ENCODE assay signal across 8 mouse cellular contexts in genomic region chr11:78551059-78551398, GRCm38 (mm10). TPM values are rescaled to one million over a fixed set of nuclear protein-coding genes. Genes with fewer than 3 reads are reported as not detected.
A peak's percentile ranks its signal among the peaks of the same experiment; 100 is the strongest.
DNase-seq lines count a peak whose midpoint lies in the region; ATAC-seq and TF ChIP-seq lines count a peak whose summit lies in the region.

No protein-coding gene starts in this region.

- peak overlapping the region; percentile 74 for H3K4me2 ChIP-seq in embryonic facial prominence, embryonic 13.5 days
- peak overlapping the region; percentile 72 for H3K4me2 ChIP-seq in intestine, embryonic 16.5 days (ENCODE audit: low read depth, low read length)
- H3K4me2 ChIP-seq in neural tube, embryonic 12.5 days (replicated peaks), result peak overlapping the region; percentile 79

- TF ChIP-seq POLR2A in liver, adult 2 months (IDR thresholded peaks at IDR 0.05; ENCODE audit: extremely low read depth, insufficient read depth, low read length), result no peak

- no peak for DNase-seq in liver, adult 2 months (ENCODE audit: extremely low read depth, low read depth, low spot score)
- DNase-seq in liver, result no peak
- no peak for DNase-seq in adrenal gland, postnatal 25 days
- no peak for DNase-seq in left cerebral cortex, adult 9 months (ENCODE audit: low spot score in 2 of 2)
- no peak for DNase-seq in cerebellum, postnatal 25 days

- H3K27me3 ChIP-seq in liver, adult 2 months (ENCODE audit: control insufficient read depth, insufficient read depth, low read length), result no peaks in the 10 kb centered on the region
- no peaks in the 10 kb centered on the region for H3K27me3 ChIP-seq in embryonic facial prominence, embryonic 13.5 days
- no peaks in the 10 kb centered on the region for H3K27me3 ChIP-seq in intestine, embryonic 16.5 days (replicated peaks; ENCODE audit: control insufficient read depth, insufficient read depth, low read length)
- no peaks in the 10 kb centered on the region for H3K27me3 ChIP-seq in neural tube, embryonic 12.5 days (replicated peaks)

- peaks cover 3% of the 10 kb centered on the region; the same call in 1 of the 2 replicates for H3K9me3 ChIP-seq in embryonic facial prominence, embryonic 13.5 days
- H3K9me3 ChIP-seq in intestine, embryonic 16.5 days (ENCODE audit: control insufficient read depth, low read length), result no peaks in the 10 kb centered on the region
- peaks cover 4% of the 10 kb centered on the region; the same call in 1 of the 2 replicates for H3K9me3 ChIP-seq in neural tube, embryonic 12.5 days

- H3K27ac ChIP-seq in liver, adult 2 months (replicated peaks; ENCODE audit: insufficient read depth, low read depth, low read length), result peak overlapping the region; percentile 67
- H3K27ac ChIP-seq in embryonic facial prominence, embryonic 13.5 days, result peak overlapping the region; percentile 84
- peak overlapping the region; percentile 78; the same call in 1 of the 2 replicates for H3K27ac ChIP-seq in intestine, embryonic 16.5 days (ENCODE audit: low read length)
- H3K27ac ChIP-seq in neural tube, embryonic 12.5 days, result peak overlapping the region; percentile 43; the same call in 1 of the 2 replicates

- H3K4me1 ChIP-seq in liver, adult 2 months (ENCODE audit: control insufficient read depth, insufficient read depth, low read length), result peaks cover 15% of the 10 kb centered on the region
- H3K4me1 ChIP-seq in embryonic facial prominence, embryonic 13.5 days, result peaks cover 20% of the 10 kb centered on the region
- H3K4me1 ChIP-seq in intestine, embryonic 16.5 days (ENCODE audit: control insufficient read depth, insufficient read depth, low read length), result peaks cover 20% of the 10 kb centered on the region
- H3K4me1 ChIP-seq in neural tube, embryonic 12.5 days, result peaks cover 20% of the 10 kb centered on the region

- peak; percentile 44; the same call in 1 of the 2 replicates for ATAC-seq in embryonic facial prominence, embryonic 13.5 days (ENCODE audit: insufficient number of reproducible peaks, insufficient read depth, low FRiP score, low TSS enrichment, low read depth)
- peak; percentile 23 for ATAC-seq in intestine, embryonic 16.5 days
- ATAC-seq in neural tube, embryonic 12.5 days (ENCODE audit: low FRiP score, low read depth), result peak; percentile 55

- no peaks in the 10 kb centered on the region for H3K36me3 ChIP-seq in liver, adult 2 months (ENCODE audit: control insufficient read depth, insufficient read depth, low read length)
- no peaks in the 10 kb centered on the region for H3K36me3 ChIP-seq in embryonic facial prominence, embryonic 13.5 days
- no peaks in the 10 kb centered on the region for H3K36me3 ChIP-seq in intestine, embryonic 16.5 days (ENCODE audit: control insufficient read depth, insufficient read depth, low read length)
- no peaks in the 10 kb centered on the region for H3K36me3 ChIP-seq in neural tube, embryonic 12.5 days

- H3K9ac ChIP-seq in liver, adult 2 months (ENCODE audit: low read depth, low read length), result peak overlapping the region; percentile 23; the same call in 1 of the 2 replicates
- H3K9ac ChIP-seq in embryonic facial prominence, embryonic 13.5 days, result peak overlapping the region; percentile 81
- peak overlapping the region; percentile 73 for H3K9ac ChIP-seq in intestine, embryonic 16.5 days (ENCODE audit: low read depth, low read length)
- H3K9ac ChIP-seq in neural tube, embryonic 12.5 days, result peak overlapping the region; percentile 67

- no peak for TF ChIP-seq CTCF in liver, adult 2 months (IDR thresholded peaks at IDR 0.05; ENCODE audit: low read depth, low read length)

- H3K79me2 ChIP-seq in liver, adult 2 months (ENCODE audit: control insufficient read depth, insufficient read depth, low read length), result no peaks in the 10 kb centered on the region; the same call in 1 of the 2 replicates

- 30% methylated on average over 6 of the region's 6 CpGs for WGBS in liver, adult 2 months
- WGBS in embryonic facial prominence, embryonic 13.5 days, result 30% methylated on average over 6 of the region's 6 CpGs
- WGBS in intestine, embryonic 16.5 days, result 35% methylated on average over 6 of the region's 6 CpGs
- WGBS in neural tube, embryonic 12.5 days, result 32% methylated on average over 6 of the region's 6 CpGs

- H3K4me3 ChIP-seq in liver, adult 2 months (ENCODE audit: insufficient read depth, low read depth, low read length), result peak overlapping the region; percentile 31; the same call in 1 of the 2 replicates
- peak overlapping the region; percentile 71 for H3K4me3 ChIP-seq in embryonic facial prominence, embryonic 13.5 days
- peak overlapping the region; percentile 68 for H3K4me3 ChIP-seq in intestine, embryonic 16.5 days (ENCODE audit: low read length)
- H3K4me3 ChIP-seq in neural tube, embryonic 12.5 days, result peak overlapping the region; percentile 57

RNA-seq across cellular contexts. Expression of gene Tmem97, which starts 0.5 kb away (rescaled TPM):
- total RNA-seq in liver, adult 2 months (2014; rRNA removed), result 102 and 123 TPM in 2 replicates
- polyA plus RNA-seq in liver, adult 2 months (2012; rRNA removed), result 76.5 and 91.6 TPM in 2 replicates
- polyA plus RNA-seq in embryonic facial prominence, embryonic 13.5 days (2015; fragmentation: Nextera tagmentation; extraction: Ambion mirVana), result 61.0 and 66.7 TPM in 2 replicates
- polyA plus RNA-seq in intestine, embryonic 16.5 days (2015; fragmentation: Nextera tagmentation; extraction: Ambion mirVana), result 228 and 248 TPM in 2 replicates
- 39.5 and 40.7 TPM in 2 replicates for polyA plus RNA-seq in neural tube, embryonic 12.5 days (2016; fragmentation: Nextera tagmentation; extraction: Ambion mirVana)
- 63.8 and 70.1 TPM in 2 replicates for total RNA-seq in adrenal gland, postnatal 25 days (2021)

RNA-seq across cellular contexts. Expression of gene Ift20, which starts 14.9 kb away (rescaled TPM):
- total RNA-seq in liver, adult 2 months (2014; rRNA removed), result 107 and 120 TPM in 2 replicates
- polyA plus RNA-seq in liver, adult 2 months (2012; rRNA removed), result 80.7 and 84.2 TPM in 2 replicates
- 176 and 183 TPM in 2 replicates for polyA plus RNA-seq in embryonic facial prominence, embryonic 13.5 days (2015; fragmentation: Nextera tagmentation; extraction: Ambion mirVana)
- 118 and 124 TPM in 2 replicates for polyA plus RNA-seq in intestine, embryonic 16.5 days (2015; fragmentation: Nextera tagmentation; extraction: Ambion mirVana)
- polyA plus RNA-seq in neural tube, embryonic 12.5 days (2016; fragmentation: Nextera tagmentation; extraction: Ambion mirVana), result 102 and 110 TPM in 2 replicates
- 81.9 and 97.8 TPM in 2 replicates for total RNA-seq in adrenal gland, postnatal 25 days (2021)

RNA-seq across cellular contexts. Expression of gene Tnfaip1, which starts 14.9 kb away (rescaled TPM):
- total RNA-seq in liver, adult 2 months (2014; rRNA removed), result 11.5 and 14.4 TPM in 2 replicates
- polyA plus RNA-seq in liver, adult 2 months (2012; rRNA removed), result 13.9 and 16.7 TPM in 2 replicates
- polyA plus RNA-seq in embryonic facial prominence, embryonic 13.5 days (2015; fragmentation: Nextera tagmentation; extraction: Ambion mirVana), result 73.0 and 78.1 TPM in 2 replicates
- polyA plus RNA-seq in intestine, embryonic 16.5 days (2015; fragmentation: Nextera tagmentation; extraction: Ambion mirVana), result 86.4 and 88.6 TPM in 2 replicates
- 53.5 and 58.0 TPM in 2 replicates for polyA plus RNA-seq in neural tube, embryonic 12.5 days (2016; fragmentation: Nextera tagmentation; extraction: Ambion mirVana)
- total RNA-seq in adrenal gland, postnatal 25 days (2021), result 40.6 and 45.9 TPM in 2 replicates

RNA-seq across cellular contexts. Expression of gene Poldip2, which starts 39.0 kb away (rescaled TPM):
- 63.5 and 67.5 TPM in 2 replicates for total RNA-seq in liver, adult 2 months (2014; rRNA removed)
- 77.6 and 80.9 TPM in 2 replicates for polyA plus RNA-seq in liver, adult 2 months (2012; rRNA removed)
- 168 and 182 TPM in 2 replicates for polyA plus RNA-seq in embryonic facial prominence, embryonic 13.5 days (2015; fragmentation: Nextera tagmentation; extraction: Ambion mirVana)
- polyA plus RNA-seq in intestine, embryonic 16.5 days (2015; fragmentation: Nextera tagmentation; extraction: Ambion mirVana), result 135 and 146 TPM in 2 replicates
- polyA plus RNA-seq in neural tube, embryonic 12.5 days (2016; fragmentation: Nextera tagmentation; extraction: Ambion mirVana), result 184 and 186 TPM in 2 replicates
- 155 and 159 TPM in 2 replicates for total RNA-seq in adrenal gland, postnatal 25 days (2021)

RNA-seq across cellular contexts. Expression of gene Tmem199, which starts 39.1 kb away (rescaled TPM):
- total RNA-seq in liver, adult 2 months (2014; rRNA removed), result 7.7 and 10.8 TPM in 2 replicates
- polyA plus RNA-seq in liver, adult 2 months (2012; rRNA removed), result 5.9 and 6.1 TPM in 2 replicates
- polyA plus RNA-seq in embryonic facial prominence, embryonic 13.5 days (2015; fragmentation: Nextera tagmentation; extraction: Ambion mirVana), result 46.6 and 50.9 TPM in 2 replicates
- 60.6 and 62.2 TPM in 2 replicates for polyA plus RNA-seq in intestine, embryonic 16.5 days (2015; fragmentation: Nextera tagmentation; extraction: Ambion mirVana)
- 88.4 and 93.1 TPM in 2 replicates for polyA plus RNA-seq in neural tube, embryonic 12.5 days (2016; fragmentation: Nextera tagmentation; extraction: Ambion mirVana)
- 32.1 and 35.9 TPM in 2 replicates for total RNA-seq in adrenal gland, postnatal 25 days (2021)

Comparison
In these comparisons a context has a peak if more than half of its experiments do, and no peak if none do; other contexts are left out.
1. H3K9ac ChIP-seq: peak in every context shown above with its lines; median percentile 81 in embryonic facial prominence, embryonic 13.5 days; 73 in intestine, embryonic 16.5 days; 67 in neural tube, embryonic 12.5 days; 23 in liver, adult 2 months.